Mouse (Mus musculus): ENCODE measurements around the gene Ermard. TPM values are rescaled to one million over a fixed set of nuclear protein-coding genes. Genes with fewer than 3 reads are reported as not detected.
A peak's percentile ranks its signal among the peaks of the same experiment; 100 is the strongest.

Gene Ermard
- polyA plus RNA-seq, 1 experiment from 2014 or later, result 61.9 TPM

- H3K4me3 ChIP-seq (ENCODE audit: low read depth, low read length), result no peak overlapping the region
- WGBS, result 60% methylated on average over 8 of the region's 8 CpGs
- DNase-seq (ENCODE audit: low spot score), result no peak
These were observed 27.2 kb downstream of the Ermard start for GRCm38 (mm10) chr17:15068040-15068792.

GRCm38 (mm10) chr17:15069124-15069523, 28.1 kb downstream of the Ermard start:
- Histone ChIP-seq H3K4me3 (ENCODE audit: low read depth, low read length) (no peak overlapping the region), H3K4me1 (replicated peaks; ENCODE audit: control insufficient read depth, insufficient read depth, low read length) (peaks cover 9% of the 10 kb centered on the region; the same call in 1 of the 2 replicates), H3K36me3 (ENCODE audit: control insufficient read depth, insufficient read depth, low read length) (0 out of 2 replicates have a peak, but pooled peaks cover 3% of the 10 kb centered on the region), H3K4me2 (ENCODE audit: low read length) (no peak overlapping the region), H3K9me3 (ENCODE audit: control insufficient read depth, low read length) (no peaks in the 10 kb centered on the region), H3K27me3 (replicated peaks; ENCODE audit: control insufficient read depth, insufficient read depth, low read length) (no peaks in the 10 kb centered on the region), H3K9ac (ENCODE audit: low read length) (no peak overlapping the region), H3K27ac (ENCODE audit: low read depth) (no peak overlapping the region)
- no peak for ATAC-seq (replicated peaks; ENCODE audit: low FRiP score, low TSS enrichment, low read depth)
- WGBS, result 60% methylated on average over 2 of the region's 2 CpGs
- no peak for DNase-seq (ENCODE audit: low spot score)

More at GRCm38 (mm10) chr17:15068040-15068792, 27.2 kb downstream of the Ermard start:
- ATAC-seq (replicated peaks; ENCODE audit: low FRiP score, low TSS enrichment, low read depth), result no peak
- no peak overlapping the region for H3K4me2 ChIP-seq (ENCODE audit: low read length)
- H3K4me1 ChIP-seq (replicated peaks; ENCODE audit: control insufficient read depth, insufficient read depth, low read length), result peaks cover 9% of the 10 kb centered on the region; the same call in 1 of the 2 replicates
- no peaks in the 10 kb centered on the region for H3K27me3 ChIP-seq (replicated peaks; ENCODE audit: control insufficient read depth, insufficient read depth, low read length)
- no peak overlapping the region for H3K9ac ChIP-seq (ENCODE audit: low read length)
- no peak overlapping the region for H3K27ac ChIP-seq (ENCODE audit: low read depth)
- peaks cover 12% of the 10 kb centered on the region for H3K36me3 ChIP-seq (ENCODE audit: control insufficient read depth, insufficient read depth, low read length)
- no peaks in the 10 kb centered on the region for H3K9me3 ChIP-seq (ENCODE audit: control insufficient read depth, low read length)

- H3K27me3 ChIP-seq (replicated peaks; ENCODE audit: control insufficient read depth, insufficient read depth, low read length), result no peaks in the 10 kb centered on the region
- DNase-seq (ENCODE audit: low spot score), result no peak
- no peak overlapping the region for H3K9ac ChIP-seq (ENCODE audit: low read length)
- WGBS, result 73% methylated on average over 2 of the region's 2 CpGs
- H3K4me3 ChIP-seq (ENCODE audit: low read depth, low read length), result no peak overlapping the region
- no peaks in the 10 kb centered on the region for H3K9me3 ChIP-seq (ENCODE audit: control insufficient read depth, low read length)
- H3K27ac ChIP-seq (ENCODE audit: low read depth), result no peak overlapping the region
- ATAC-seq (replicated peaks; ENCODE audit: low FRiP score, low TSS enrichment, low read depth), result no peak
- H3K36me3 ChIP-seq (ENCODE audit: control insufficient read depth, insufficient read depth, low read length), result no peaks in the 10 kb centered on the region
- H3K4me2 ChIP-seq (ENCODE audit: low read length), result no peak overlapping the region
- peaks cover 6% of the 10 kb centered on the region for H3K4me1 ChIP-seq (replicated peaks; ENCODE audit: control insufficient read depth, insufficient read depth, low read length)
These were observed 31.2 kb downstream of the Ermard start for GRCm38 (mm10) chr17:15072211-15072610.

- H3K27me3 ChIP-seq (replicated peaks; ENCODE audit: control insufficient read depth, insufficient read depth, low read length), result no peaks in the 10 kb centered on the region
- no peak overlapping the region for H3K4me2 ChIP-seq (ENCODE audit: low read length)
- no peak overlapping the region for H3K9ac ChIP-seq (ENCODE audit: low read length)
- no peaks in the 10 kb centered on the region for H3K9me3 ChIP-seq (ENCODE audit: control insufficient read depth, low read length)
- 55% methylated on average over 8 of the region's 8 CpGs for WGBS
- no peak overlapping the region for H3K4me3 ChIP-seq (ENCODE audit: low read depth, low read length)
- DNase-seq (ENCODE audit: low spot score), result no peak
- no peaks in the 10 kb centered on the region for H3K36me3 ChIP-seq (ENCODE audit: control insufficient read depth, insufficient read depth, low read length)
- ATAC-seq (replicated peaks; ENCODE audit: low FRiP score, low TSS enrichment, low read depth), result peak; percentile 79
- H3K27ac ChIP-seq (ENCODE audit: low read depth), result no peak overlapping the region
- H3K4me1 ChIP-seq (replicated peaks; ENCODE audit: control insufficient read depth, insufficient read depth, low read length), result peaks cover 9% of the 10 kb centered on the region
These were observed 34.0 kb downstream of the Ermard start for GRCm38 (mm10) chr17:15075033-15075432.

GRCm38 (mm10) chr17:15077536-15077935, 36.5 kb downstream of the Ermard start:
- Histone ChIP-seq H3K36me3 (ENCODE audit: control insufficient read depth, insufficient read depth, low read length) (no peaks in the 10 kb centered on the region), H3K4me2 (ENCODE audit: low read length) (no peak overlapping the region), H3K27ac (ENCODE audit: low read depth) (no peak overlapping the region), H3K4me3 (ENCODE audit: low read depth, low read length) (no peak overlapping the region), H3K9ac (ENCODE audit: low read length) (no peak overlapping the region), H3K9me3 (ENCODE audit: control insufficient read depth, low read length) (no peaks in the 10 kb centered on the region), H3K27me3 (replicated peaks; ENCODE audit: control insufficient read depth, insufficient read depth, low read length) (no peaks in the 10 kb centered on the region), H3K4me1 (replicated peaks; ENCODE audit: control insufficient read depth, insufficient read depth, low read length) (peaks cover 9% of the 10 kb centered on the region)
- ATAC-seq (replicated peaks; ENCODE audit: low FRiP score, low TSS enrichment, low read depth) (no peak), DNase-seq (ENCODE audit: low spot score) (no peak)
- WGBS, result 32% methylated on average over 2 of the region's 2 CpGs

- peaks cover 15% of the 10 kb centered on the region; the same call in 1 of the 2 replicates for H3K4me1 ChIP-seq (replicated peaks; ENCODE audit: control insufficient read depth, insufficient read depth, low read length)
- no peak for DNase-seq (ENCODE audit: low spot score)
- no peak overlapping the region for H3K9ac ChIP-seq (ENCODE audit: low read length)
- ATAC-seq (replicated peaks; ENCODE audit: low FRiP score, low TSS enrichment, low read depth), result no peak
- no peaks in the 10 kb centered on the region for H3K27me3 ChIP-seq (replicated peaks; ENCODE audit: control insufficient read depth, insufficient read depth, low read length)
- no peak overlapping the region for H3K4me2 ChIP-seq (ENCODE audit: low read length)
- 70% methylated on average over 13 of the region's 13 CpGs for WGBS
- no peak overlapping the region for H3K27ac ChIP-seq (ENCODE audit: low read depth)
- H3K4me3 ChIP-seq (ENCODE audit: low read depth, low read length), result no peak overlapping the region
- H3K9me3 ChIP-seq (ENCODE audit: control insufficient read depth, low read length), result no peaks in the 10 kb centered on the region
- no peaks in the 10 kb centered on the region for H3K36me3 ChIP-seq (ENCODE audit: control insufficient read depth, insufficient read depth, low read length)
These were observed 43.3 kb downstream of the Ermard start for GRCm38 (mm10) chr17:15084226-15084848.

GRCm38 (mm10) chr17:15085006-15085405, 44.0 kb downstream of the Ermard start:
- no peak overlapping the region for H3K4me3 ChIP-seq (ENCODE audit: low read depth, low read length)
- H3K36me3 ChIP-seq (ENCODE audit: control insufficient read depth, insufficient read depth, low read length), result no peaks in the 10 kb centered on the region
- H3K4me1 ChIP-seq (replicated peaks; ENCODE audit: control insufficient read depth, insufficient read depth, low read length), result peaks cover 15% of the 10 kb centered on the region; the same call in 1 of the 2 replicates
- no peak overlapping the region for H3K27ac ChIP-seq (ENCODE audit: low read depth)
- no peak overlapping the region for H3K9ac ChIP-seq (ENCODE audit: low read length)
- H3K4me2 ChIP-seq (ENCODE audit: low read length), result no peak overlapping the region
- no peaks in the 10 kb centered on the region for H3K27me3 ChIP-seq (replicated peaks; ENCODE audit: control insufficient read depth, insufficient read depth, low read length)
- no peaks in the 10 kb centered on the region for H3K9me3 ChIP-seq (ENCODE audit: control insufficient read depth, low read length)
- ATAC-seq (replicated peaks; ENCODE audit: low FRiP score, low TSS enrichment, low read depth), result no peak
- DNase-seq (ENCODE audit: low spot score), result no peak
- WGBS, result 69% methylated on average over 2 of the region's 2 CpGs

- no peak for DNase-seq (ENCODE audit: low spot score)
- no peaks in the 10 kb centered on the region for H3K27me3 ChIP-seq (replicated peaks; ENCODE audit: control insufficient read depth, insufficient read depth, low read length)
- H3K36me3 ChIP-seq (ENCODE audit: control insufficient read depth, insufficient read depth, low read length), result no peaks in the 10 kb centered on the region
- H3K27ac ChIP-seq (ENCODE audit: low read depth), result no peak overlapping the region
- H3K4me2 ChIP-seq (ENCODE audit: low read length), result no peak overlapping the region
- H3K4me3 ChIP-seq (ENCODE audit: low read depth, low read length), result no peak overlapping the region
- no peak; the same call in 1 of the 2 replicates for ATAC-seq (replicated peaks; ENCODE audit: low FRiP score, low TSS enrichment, low read depth)
- peaks cover 15% of the 10 kb centered on the region; the same call in 1 of the 2 replicates for H3K4me1 ChIP-seq (replicated peaks; ENCODE audit: control insufficient read depth, insufficient read depth, low read length)
- 33% methylated on average over 2 of the region's 2 CpGs for WGBS
- no peak overlapping the region for H3K9ac ChIP-seq (ENCODE audit: low read length)
- H3K9me3 ChIP-seq (ENCODE audit: control insufficient read depth, low read length), result no peaks in the 10 kb centered on the region
These were observed 47.2 kb downstream of the Ermard start for GRCm38 (mm10) chr17:15088166-15088565.
